Mouse (Mus musculus): ENCODE results near the gene Ston2.

The Ston2 gene

DNA sequence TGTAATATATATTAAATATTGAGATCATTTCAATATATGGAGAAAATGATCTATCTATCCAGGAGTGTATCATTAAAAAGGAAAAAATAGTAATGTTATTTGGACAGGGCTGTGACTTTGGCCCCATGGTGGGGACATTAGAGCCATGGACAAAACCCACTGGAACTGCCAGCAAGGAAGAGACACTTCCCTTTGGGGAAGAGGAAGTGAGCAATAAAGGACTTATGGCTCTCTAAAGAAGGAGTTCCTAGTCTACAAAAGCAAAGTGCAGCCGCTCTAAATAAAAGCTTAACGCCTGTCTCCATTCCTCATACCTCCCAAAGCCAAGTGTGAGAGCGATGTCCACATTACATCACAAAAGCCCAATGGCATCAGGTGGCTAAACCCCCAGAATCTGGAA, 121.6 kb downstream of the Ston2 start:
- DNase-seq (ENCODE audit: low read depth in 2 of 2, low spot score in 2 of 2): no peak

- no peak for DNase-seq (ENCODE audit: low read depth in 2 of 2, low spot score in 2 of 2)
Measured at GRCm38 (mm10) chr12:91665431-91665830, 122.8 kb downstream of the Ston2 start.

GRCm38 (mm10) chr12:91663260-91663659, 124.9 kb downstream of the Ston2 start:
- no peak for DNase-seq (ENCODE audit: low read depth in 2 of 2, low spot score in 2 of 2)

DNA sequence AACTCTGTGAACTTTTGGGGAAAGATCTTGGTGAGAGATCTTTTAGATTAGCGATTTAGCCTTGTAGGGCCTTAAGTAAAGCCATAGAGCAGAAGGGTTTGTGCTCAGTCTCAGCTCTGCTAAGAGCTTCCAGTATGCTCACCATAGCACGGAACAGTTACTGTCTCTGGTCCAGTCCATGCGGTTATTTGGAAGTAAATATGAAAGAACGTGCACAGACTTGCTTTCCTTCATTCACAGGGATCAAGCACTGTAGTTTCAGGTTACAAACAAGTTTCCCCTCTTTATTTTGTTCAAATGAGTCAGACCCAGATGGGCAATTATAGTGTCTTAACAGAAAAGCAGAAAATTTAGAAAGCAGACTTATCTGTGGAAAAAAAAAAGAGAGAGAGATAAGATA, 125.3 kb downstream of the Ston2 start:
- DNase-seq (ENCODE audit: low read depth in 2 of 2, low spot score in 2 of 2): no peak

- no peak for DNase-seq (ENCODE audit: low read depth in 2 of 2, low spot score in 2 of 2)
Measured at GRCm38 (mm10) chr12:91660640-91661417, 127.4 kb downstream of the Ston2 start.

- no peak for DNase-seq (ENCODE audit: low read depth in 2 of 2, low spot score in 2 of 2)
Measured at GRCm38 (mm10) chr12:91654399-91655122, 133.6 kb downstream of the Ston2 start.

DNA sequence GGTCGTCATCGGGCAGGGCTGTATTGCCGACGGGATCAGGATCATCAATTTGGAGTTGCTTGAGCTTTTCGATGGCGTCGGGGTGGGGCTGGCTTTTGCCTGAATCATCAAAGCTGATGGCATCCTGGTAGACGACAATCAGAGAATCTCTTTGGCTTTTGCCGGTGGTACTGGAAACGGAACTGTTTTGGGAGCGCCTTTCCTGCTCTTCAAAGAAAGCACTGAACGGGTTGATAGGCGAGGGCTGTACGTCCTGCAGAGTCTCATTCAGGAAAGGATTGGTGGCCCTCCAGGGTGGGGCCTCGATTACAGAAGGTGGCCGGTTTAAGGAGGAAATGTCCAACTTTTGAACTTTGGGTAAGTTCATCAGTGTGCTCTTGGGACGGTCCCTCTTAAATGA, 139.8 kb downstream of the Ston2 start:
- no peak for DNase-seq (ENCODE audit: low read depth in 2 of 2, low spot score in 2 of 2)

- no peak for DNase-seq (ENCODE audit: low read depth in 2 of 2, low spot score in 2 of 2)
Measured at GRCm38 (mm10) chr12:91645361-91646123, 142.6 kb downstream of the Ston2 start.

DNA sequence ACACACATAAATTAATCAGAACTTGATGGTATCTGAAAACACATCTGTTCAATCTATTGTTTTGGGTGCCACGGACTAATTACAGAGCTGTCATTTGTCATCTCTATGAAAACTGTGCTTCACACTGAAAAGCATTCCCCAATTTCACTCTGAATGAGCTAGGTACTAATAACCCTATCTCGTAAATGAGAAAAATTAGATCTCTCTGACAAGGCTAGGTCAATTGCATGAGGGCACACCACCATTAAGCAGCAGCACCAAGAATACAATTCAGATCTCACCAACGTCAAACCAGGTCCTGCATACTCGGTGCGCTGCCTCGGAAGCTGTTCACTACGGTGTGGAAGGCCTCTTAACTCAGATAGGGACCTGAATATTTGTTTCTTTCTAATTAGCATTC, 145.0 kb downstream of the Ston2 start:
- no peak for DNase-seq (ENCODE audit: low read depth in 2 of 2, low spot score in 2 of 2)

- DNase-seq (ENCODE audit: low read depth in 2 of 2, low spot score in 2 of 2): no peak
Measured at GRCm38 (mm10) chr12:91642426-91643093, 145.6 kb downstream of the Ston2 start.

- no peak for DNase-seq (ENCODE audit: low read depth in 2 of 2, low spot score in 2 of 2)
Measured at GRCm38 (mm10) chr12:91641631-91642141, 146.5 kb downstream of the Ston2 start.

DNA sequence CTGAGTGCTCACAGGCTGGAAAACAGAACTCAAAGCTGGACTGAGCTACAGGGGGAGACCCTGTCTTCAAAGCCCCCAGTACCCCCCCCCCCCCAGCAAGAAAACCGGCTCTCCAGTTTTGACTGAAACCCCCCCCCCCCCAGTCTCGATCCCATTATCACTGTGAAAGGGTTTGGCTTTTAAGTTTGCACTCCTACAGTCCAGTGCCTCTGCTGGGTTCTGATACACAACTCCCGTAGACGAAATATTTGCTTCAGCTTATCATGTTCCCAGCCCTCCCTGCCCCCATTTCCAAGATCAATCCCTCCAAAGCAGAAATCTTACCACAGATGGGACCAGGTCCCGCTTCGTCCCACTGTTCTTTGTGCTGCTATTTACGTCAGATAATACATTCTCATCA, 147.1 kb downstream of the Ston2 start:
- DNase-seq (ENCODE audit: low read depth in 2 of 2, low spot score in 2 of 2): no peak

GRCm38 (mm10) chr12:91640712-91641111, 147.5 kb downstream of the Ston2 start:
- peak in 1 of 2 experiments; percentile 5 for DNase-seq (ENCODE audit: low read depth in 2 of 2, low spot score in 2 of 2)

DNA sequence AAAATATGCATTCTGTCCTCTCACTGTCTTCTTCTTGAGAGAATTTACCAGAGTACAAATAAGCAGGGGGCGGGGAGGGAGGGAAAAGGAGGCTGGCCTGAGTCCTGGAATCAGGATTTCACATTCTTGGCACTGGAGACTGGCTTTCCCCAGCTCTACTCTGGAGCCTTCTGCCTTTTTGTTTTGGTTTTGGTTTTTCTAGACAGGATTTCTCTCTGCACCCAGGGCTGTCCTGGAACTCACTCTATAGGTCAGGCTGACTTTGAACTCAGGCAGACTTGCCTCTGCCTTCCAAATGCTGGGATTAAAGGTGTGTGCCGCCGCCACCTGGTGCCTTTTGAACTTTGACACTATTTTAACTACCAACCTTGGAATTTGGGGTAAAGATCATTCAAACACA, 149.8 kb downstream of the Ston2 start:
- no peak for DNase-seq (ENCODE audit: low read depth in 2 of 2, low spot score in 2 of 2)

- DNase-seq (ENCODE audit: low read depth in 2 of 2, low spot score in 2 of 2): no peak
Measured at GRCm38 (mm10) chr12:91637136-91637909, 150.9 kb downstream of the Ston2 start.

DNA sequence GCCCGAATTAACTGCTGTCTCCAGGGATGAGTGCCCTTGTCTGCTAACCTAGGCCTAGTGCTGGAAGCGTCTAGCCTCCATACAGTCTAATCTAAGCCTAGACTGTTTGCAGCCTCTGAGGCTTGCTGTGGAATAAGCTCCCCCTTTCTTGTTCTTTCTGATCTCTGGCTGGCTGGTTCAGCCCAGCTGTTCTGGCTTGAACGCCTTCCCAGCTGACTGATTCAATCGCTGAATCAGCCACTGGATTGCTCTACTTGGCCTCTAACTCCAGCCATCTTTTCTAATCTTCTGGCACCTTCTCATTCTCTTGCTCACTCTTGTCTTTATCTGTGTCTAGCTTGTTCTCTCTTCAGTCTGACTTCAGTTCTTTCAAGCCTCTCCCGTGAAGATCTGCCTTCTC, 161.7 kb downstream of the Ston2 start:
- DNase-seq (ENCODE audit: low read depth in 2 of 2, low spot score in 2 of 2): no peak

DNA sequence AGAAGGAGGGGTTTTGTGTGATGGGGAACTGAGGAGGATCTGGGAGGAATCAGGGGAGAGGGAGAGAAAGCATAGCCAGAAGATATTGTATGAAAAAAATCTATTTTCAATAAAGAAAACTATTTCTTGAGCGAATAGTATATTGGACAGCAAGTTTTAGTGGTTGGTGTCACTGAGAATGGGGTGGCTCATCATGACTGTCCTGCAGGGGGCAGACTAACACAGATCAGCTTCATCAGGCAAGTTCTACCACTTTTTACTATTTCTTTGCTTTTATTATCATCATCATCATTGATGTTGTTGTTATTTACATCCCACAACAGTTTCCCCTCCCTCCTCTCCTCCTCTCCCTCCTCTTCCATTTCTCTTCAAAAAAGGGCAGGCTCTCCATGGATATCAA, 163.2 kb downstream of the Ston2 start:
- DNase-seq (ENCODE audit: low read depth in 2 of 2, low spot score in 2 of 2): peak in 1 of 2 experiments; percentile 49

- no peak for DNase-seq (ENCODE audit: low read depth in 2 of 2, low spot score in 2 of 2)
Measured at GRCm38 (mm10) chr12:91609425-91609824, 178.8 kb downstream of the Ston2 start.

GRCm38 (mm10) chr12:91607678-91608077, 180.5 kb downstream of the Ston2 start:
- DNase-seq (ENCODE audit: low read depth in 2 of 2, low spot score in 2 of 2): no peak

GRCm38 (mm10) chr12:91606651-91607050, 181.5 kb downstream of the Ston2 start:
- DNase-seq (ENCODE audit: low read depth in 2 of 2, low spot score in 2 of 2): no peak
